Mouse (Mus musculus) cortical plate, adult 2 months (tissue): ENCODE data around the gene Tmem210.

Source experiments
- CTCF ChIP-seq: fragments of 200-500 bp; IDR thresholded peaks from 2 replicates; pipeline ENCODE4 v1.5.1; 2011; ENCODE audit warnings: mild to moderate bottlenecking, control low read depth, low read length; ENCODE audit not compliant: insufficient read depth; ENCODE audit errors: extremely low read depth
- POLR2A ChIP-seq: fragments of 200-500 bp; IDR thresholded peaks from 2 replicates; pipeline ENCODE4 v1.6.1; 2011; ENCODE audit warnings: mild to moderate bottlenecking, low read length, control low read depth; ENCODE audit not compliant: insufficient read depth; ENCODE audit errors: extremely low read depth

DNA sequence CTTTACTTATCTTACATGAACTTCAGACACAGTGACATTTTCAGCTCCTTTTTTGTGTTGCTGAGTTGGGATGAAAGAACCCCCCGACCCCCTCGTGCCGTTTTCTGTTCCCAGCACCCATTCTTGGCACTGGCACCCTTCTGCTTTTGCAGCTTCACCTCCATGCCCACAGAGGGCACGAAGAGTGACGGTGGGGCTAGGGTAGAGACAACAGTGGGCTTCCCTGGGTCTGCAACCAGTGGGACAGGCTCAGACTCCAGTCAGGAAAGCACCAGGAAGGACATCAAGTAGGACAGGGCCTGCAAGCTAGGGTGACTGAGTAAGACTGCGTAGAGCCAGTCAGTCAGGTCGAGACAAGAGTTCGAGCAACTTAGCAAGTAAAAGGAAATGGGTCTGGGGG is 47.6 kb upstream of the Tmem210 start:
- TF ChIP-seq CTCF (no peak), POLR2A (no peak)
